Mouse (Mus musculus) neural tube, embryonic 12.5 days (tissue): ENCODE data around the gene Il10. TPM values are rescaled to one million over a fixed set of nuclear protein-coding genes. Genes with fewer than 3 reads are reported as not detected.

Experiments used
- ATAC-seq: fragments of 200-750 bp; cut with Nextera tagmentation; 2 replicates; pipeline ENCODE4 v1.8.0; 2017; ENCODE audit warnings: low read depth, mild to moderate bottlenecking, moderate TSS enrichment, moderate library complexity; ENCODE audit not compliant: low FRiP score
- H3K27ac ChIP-seq: fragments of 300-500 bp; sonication (generic); 2 replicates; pipeline ENCODE4 v1.5.1; 2016
- H3K27me3 ChIP-seq: fragments of 300-500 bp; sonication (generic); replicated peaks from 2 replicates; pipeline ENCODE4 v1.6.1; 2016; ENCODE audit warnings: mild to moderate bottlenecking
- H3K36me3 ChIP-seq: fragments of 300-500 bp; sonication (generic); 2 replicates; pipeline ENCODE4 v1.6.1; 2016; ENCODE audit warnings: mild to moderate bottlenecking
- H3K4me1 ChIP-seq: fragments of 300-500 bp; sonication (generic); 2 replicates; pipeline ENCODE4 v1.6.1; 2016
- H3K4me2 ChIP-seq: fragments of 300-500 bp; sonication (generic); replicated peaks from 2 replicates; pipeline ENCODE4 v1.6.1; 2016; ENCODE audit warnings: mild to moderate bottlenecking
- H3K4me3 ChIP-seq: fragments of 300-500 bp; sonication (generic); 2 replicates; pipeline ENCODE4 v1.5.1; 2016
- H3K9ac ChIP-seq: fragments of 300-500 bp; sonication (generic); 2 replicates; pipeline ENCODE4 v1.6.1; 2016; ENCODE audit warnings: mild to moderate bottlenecking
- H3K9me3 ChIP-seq: fragments of 300-500 bp; sonication (generic); 2 replicates; pipeline ENCODE4 v1.6.1; 2016; ENCODE audit warnings: mild to moderate bottlenecking
- WGBS: fragments of 180-500 bp; shearing (Covaris S2); methylation state at CpG from one replicate; pipeline ENCODE4 v1.1.7; 2016; 5-methylcytosine and 5-hydroxymethylcytosine counted together
- polyA plus RNA-seq: library from polyadenylated mRNA; unstranded; fragments of >200 nt; fragmentation: Nextera tagmentation; extraction: Ambion mirVana; gene quantifications from 2 replicates; pipeline ENCODE4 v1.2.1, GENCODE M21; 2016

The Il10 gene
- polyA plus RNA-seq, 1 experiment from 2014 or later, result not detected

DNA sequence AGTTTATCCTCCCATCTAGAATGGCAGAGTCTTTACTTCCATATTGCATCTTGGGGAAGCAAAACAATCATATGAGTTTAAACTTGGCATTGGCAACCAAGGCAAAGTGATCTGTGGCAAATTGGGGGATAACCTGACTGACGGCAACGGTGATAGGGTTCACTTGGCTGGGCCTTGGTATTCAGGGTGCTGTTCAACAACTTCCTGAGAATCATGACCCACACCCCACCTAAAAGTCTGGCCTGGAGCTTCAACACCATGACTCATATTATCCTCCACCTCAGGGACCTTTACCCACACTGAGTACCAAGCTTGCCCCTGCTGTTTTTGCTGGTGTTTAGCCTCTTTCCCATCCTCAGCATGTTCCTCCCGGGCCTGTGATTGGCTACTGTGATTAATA lies 19.3 kb upstream of the Il10 start:
- Histone ChIP-seq H3K9ac (no peak overlapping the region), H3K27me3 (no peaks in the 10 kb centered on the region), H3K4me2 (no peak overlapping the region), H3K27ac (no peak overlapping the region), H3K36me3 (no peaks in the 10 kb centered on the region), H3K4me3 (no peak overlapping the region), H3K9me3 (no peaks in the 10 kb centered on the region), H3K4me1 (no peaks in the 10 kb centered on the region)
- ATAC-seq, result no peak
- 90% methylated on average over 3 of the region's 3 CpGs for WGBS

DNA sequence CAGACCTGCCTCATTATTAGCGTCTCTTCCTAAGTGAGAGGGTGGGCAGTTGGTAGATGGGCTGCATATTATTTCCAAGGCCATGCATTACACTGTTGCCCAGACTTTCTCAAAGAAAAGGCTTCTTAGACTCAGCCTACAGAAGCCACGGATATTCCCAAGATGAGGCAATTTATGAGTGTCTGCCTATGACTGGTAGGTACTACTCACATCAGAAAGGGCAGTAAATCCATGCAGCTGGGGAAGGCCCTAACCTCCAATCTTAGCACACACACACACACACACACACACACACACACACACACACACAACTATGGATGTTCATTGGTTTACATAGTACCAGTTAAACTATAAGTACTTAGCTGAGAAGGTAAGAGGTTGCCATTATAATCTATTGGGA lies 17.1 kb upstream of the Il10 start:
- 85% methylated on average over 2 of the region's 2 CpGs for WGBS
- Histone ChIP-seq H3K4me3 (no peak overlapping the region), H3K4me1 (no peaks in the 10 kb centered on the region), H3K9ac (no peak overlapping the region), H3K4me2 (no peak overlapping the region), H3K27me3 (no peaks in the 10 kb centered on the region), H3K9me3 (no peaks in the 10 kb centered on the region), H3K27ac (no peak overlapping the region), H3K36me3 (no peaks in the 10 kb centered on the region)
- no peak for ATAC-seq

DNA sequence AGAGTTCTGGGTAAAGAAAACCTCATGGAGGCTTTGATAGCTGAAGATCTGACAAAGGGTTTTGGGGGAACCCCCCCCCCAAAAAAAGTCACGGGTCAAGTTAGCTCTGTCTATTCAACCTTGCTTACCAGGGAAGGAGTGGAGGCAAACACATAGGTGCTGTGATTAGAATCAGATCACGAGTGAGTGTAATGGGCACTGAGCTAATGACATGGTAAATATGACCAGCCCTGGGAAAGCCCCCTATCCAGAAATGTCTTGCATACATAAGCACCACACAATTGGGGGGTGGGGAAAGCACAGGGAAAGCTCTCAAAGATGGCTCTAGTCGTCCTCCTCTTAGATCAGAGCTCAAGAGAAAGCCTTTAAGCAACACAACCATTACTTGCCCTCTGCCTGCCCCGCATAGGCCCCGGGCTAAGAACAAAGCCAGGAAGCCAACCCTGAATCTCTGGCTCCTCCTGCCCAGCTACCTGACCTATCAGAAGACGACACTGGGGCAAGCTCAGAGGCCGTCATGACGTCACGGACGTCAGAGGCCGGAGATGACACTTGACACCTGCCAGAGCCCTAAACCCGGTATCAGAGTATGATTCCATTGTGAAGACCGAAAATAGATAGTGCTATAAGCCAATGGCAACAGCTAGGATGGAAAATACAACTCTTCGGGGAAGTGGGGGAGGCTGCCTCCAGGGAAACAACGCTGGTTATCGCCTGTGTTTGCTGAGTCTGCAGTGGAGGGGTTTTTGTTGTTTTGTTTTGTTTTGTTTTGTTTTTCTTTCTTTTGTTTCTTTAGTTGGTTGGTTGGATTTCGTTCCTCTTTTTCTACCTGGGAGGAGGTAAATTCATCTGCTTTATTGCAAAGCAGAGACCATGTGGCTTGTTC lies 16.4 kb upstream of the Il10 start:
- Histone ChIP-seq H3K9ac (no peak overlapping the region), H3K9me3 (no peaks in the 10 kb centered on the region), H3K4me1 (no peaks in the 10 kb centered on the region), H3K4me2 (no peak overlapping the region), H3K27ac (no peak overlapping the region), H3K4me3 (no peak overlapping the region), H3K27me3 (no peaks in the 10 kb centered on the region), H3K36me3 (no peaks in the 10 kb centered on the region)
- WGBS, result 63% methylated on average over 17 of the region's 17 CpGs
- ATAC-seq, result no peak

DNA sequence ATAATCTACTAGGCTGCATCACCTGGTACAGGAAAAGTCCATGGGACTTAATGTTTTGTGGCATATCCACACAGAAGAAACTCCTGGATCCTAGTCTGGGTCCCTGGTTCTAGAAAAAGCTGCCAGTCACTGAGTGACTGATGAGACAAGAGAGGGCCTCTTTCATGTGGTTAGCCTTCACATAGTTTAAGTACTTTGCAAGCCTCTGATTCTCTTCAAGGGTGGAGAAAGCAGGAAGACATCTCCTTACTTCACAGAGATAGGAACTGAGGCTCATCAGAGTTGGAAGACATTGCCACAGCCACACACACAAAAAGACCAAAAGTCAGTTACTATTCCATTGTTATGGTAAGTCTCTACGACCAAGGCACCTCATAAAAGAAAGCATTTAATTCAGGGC lies 13.6 kb upstream of the Il10 start:
- H3K4me1 ChIP-seq, result no peaks in the 10 kb centered on the region

DNA sequence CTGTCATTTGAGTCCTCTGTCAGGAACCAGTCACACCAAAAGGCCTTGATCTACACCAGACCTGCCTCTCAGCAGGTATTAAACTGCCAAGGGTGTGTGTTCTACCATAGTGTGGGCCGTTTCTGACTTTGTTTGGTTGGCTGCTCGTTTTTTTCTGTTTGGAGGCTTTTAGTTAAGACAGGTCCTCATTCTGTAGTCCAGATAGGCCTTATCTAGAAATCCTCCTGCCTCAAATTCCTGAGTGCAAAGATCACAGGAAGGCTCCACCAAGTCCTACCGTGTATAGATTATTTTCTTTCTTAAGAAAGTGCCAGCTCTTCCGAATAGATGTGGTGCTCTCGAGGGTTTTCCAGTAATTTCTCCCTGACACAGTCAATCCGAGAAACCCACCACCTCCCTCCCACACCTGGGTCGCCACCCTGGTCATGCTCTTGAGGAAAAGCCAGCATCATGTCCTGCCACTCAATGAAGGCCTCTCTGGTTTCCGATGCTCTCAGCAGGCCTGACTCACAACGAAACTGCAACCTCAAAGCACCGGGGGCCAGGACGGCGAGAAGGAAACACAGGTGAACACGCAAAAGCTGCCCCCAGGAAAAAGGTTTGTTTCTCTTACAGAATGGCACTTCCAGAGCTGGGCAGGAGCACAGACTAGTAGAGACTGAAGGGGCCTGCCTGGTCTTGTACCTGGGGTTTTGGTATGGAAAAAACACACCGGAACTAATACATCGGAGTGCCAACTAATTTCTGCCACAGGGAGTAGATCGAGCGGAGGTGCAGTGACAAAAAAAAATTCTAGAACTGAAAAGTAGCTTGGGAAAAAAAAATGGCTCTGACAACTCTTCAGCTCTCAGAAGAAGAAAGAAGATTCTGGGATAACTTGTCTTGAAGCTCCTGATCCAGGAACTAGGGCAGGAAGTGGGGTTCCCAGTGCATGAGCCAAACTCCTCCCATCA lies 9.2 kb upstream of the Il10 start:
- no peak overlapping the region for H3K4me3 ChIP-seq
- no peaks in the 10 kb centered on the region for H3K9me3 ChIP-seq
- no peaks in the 10 kb centered on the region for H3K4me1 ChIP-seq
- no peak for ATAC-seq
- H3K4me2 ChIP-seq, result no peak overlapping the region
- H3K9ac ChIP-seq, result no peak overlapping the region
- no peak overlapping the region for H3K27ac ChIP-seq
- 89% methylated on average over 17 of the region's 17 CpGs for WGBS
- no peaks in the 10 kb centered on the region for H3K27me3 ChIP-seq
- no peaks in the 10 kb centered on the region for H3K36me3 ChIP-seq

More for the DNA sequence above, 13.6 kb upstream of the Il10 start:
- H3K27me3 ChIP-seq, result no peaks in the 10 kb centered on the region
- no peaks in the 10 kb centered on the region for H3K36me3 ChIP-seq
- H3K9me3 ChIP-seq, result no peaks in the 10 kb centered on the region
- no peak for ATAC-seq
- H3K4me3 ChIP-seq, result no peak overlapping the region
- H3K4me2 ChIP-seq, result no peak overlapping the region
- H3K27ac ChIP-seq, result no peak overlapping the region
- WGBS, result 74% methylated on average over 1 of the region's 1 CpGs
- no peak overlapping the region for H3K9ac ChIP-seq

DNA sequence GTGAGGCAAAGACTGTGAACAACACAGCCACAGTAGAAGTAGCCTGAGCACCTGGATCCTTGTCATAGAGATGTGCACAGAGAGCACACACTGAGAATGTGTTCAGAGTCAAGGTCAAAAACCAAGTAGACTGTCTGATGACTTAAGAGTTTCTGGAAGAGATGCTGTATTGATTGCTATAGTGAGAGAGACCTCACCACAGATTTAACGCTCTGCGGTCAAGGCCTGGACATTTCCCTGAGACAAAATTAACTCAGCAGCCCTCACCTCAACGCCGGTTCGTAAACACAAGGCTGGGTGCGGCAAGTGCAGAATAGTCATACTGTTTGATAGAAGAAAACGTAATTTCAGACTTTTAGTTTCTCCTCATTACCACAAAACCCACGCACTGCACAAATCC lies 7.2 kb upstream of the Il10 start:
- no peak for ATAC-seq

DNA sequence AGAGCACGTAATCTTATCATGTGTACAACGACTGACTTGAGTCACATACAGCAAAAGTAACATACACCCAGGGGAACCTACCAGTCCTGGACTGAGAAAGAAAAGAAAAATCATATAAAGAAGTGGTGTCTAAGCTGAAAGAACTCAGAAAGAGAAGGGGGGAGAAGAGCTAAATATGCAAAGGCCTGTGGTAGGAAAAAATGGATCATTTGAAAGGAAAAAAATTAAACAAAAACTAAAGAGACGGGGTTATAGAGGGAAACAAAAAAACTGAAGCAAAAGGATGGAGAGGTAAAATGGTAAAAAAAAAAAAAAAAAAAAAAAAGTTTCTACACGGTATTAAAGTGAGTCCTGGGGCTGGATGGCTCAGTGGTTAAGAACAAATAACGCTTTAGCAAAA lies 5.7 kb upstream of the Il10 start:
- Histone ChIP-seq H3K9ac (no peak overlapping the region), H3K4me3 (no peak overlapping the region), H3K4me2 (no peak overlapping the region), H3K36me3 (no peaks in the 10 kb centered on the region), H3K4me1 (no peaks in the 10 kb centered on the region), H3K27me3 (no peaks in the 10 kb centered on the region), H3K27ac (no peak overlapping the region), H3K9me3 (no peaks in the 10 kb centered on the region)
- ATAC-seq, result no peak
- 90% methylated on average over 5 of the region's 5 CpGs for WGBS

More for the DNA sequence above, 7.2 kb upstream of the Il10 start:
- Histone ChIP-seq H3K4me2 (no peak overlapping the region), H3K27me3 (no peaks in the 10 kb centered on the region), H3K36me3 (no peaks in the 10 kb centered on the region), H3K9ac (no peak overlapping the region), H3K9me3 (no peaks in the 10 kb centered on the region), H3K27ac (no peak overlapping the region), H3K4me1 (no peaks in the 10 kb centered on the region), H3K4me3 (no peak overlapping the region)
- WGBS, result 92% methylated on average over 8 of the region's 8 CpGs

DNA sequence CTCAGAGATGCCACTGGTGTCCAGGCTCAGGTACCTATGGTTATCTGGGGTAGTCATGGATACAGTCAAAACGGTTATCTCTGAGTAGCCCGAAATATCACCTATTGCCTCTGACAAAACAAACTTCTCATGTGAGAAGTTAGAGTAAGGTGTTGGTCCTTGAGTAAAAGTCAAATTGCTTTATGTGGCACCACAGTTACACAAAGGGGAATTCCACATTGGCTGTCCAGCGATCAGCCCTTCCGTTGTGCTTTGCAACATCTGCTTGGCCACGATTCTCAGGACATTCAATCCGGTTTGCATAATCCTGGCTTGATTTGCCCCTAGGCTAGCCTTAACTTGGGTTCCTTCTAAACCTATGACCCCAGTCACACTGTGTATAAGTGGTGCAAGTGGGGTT lies 4.4 kb upstream of the Il10 start:
- no peak overlapping the region for H3K27ac ChIP-seq
- H3K9me3 ChIP-seq, result no peaks in the 10 kb centered on the region
- no peak for ATAC-seq
- no peak overlapping the region for H3K9ac ChIP-seq
- H3K4me3 ChIP-seq, result no peak overlapping the region
- H3K36me3 ChIP-seq, result no peaks in the 10 kb centered on the region
- 91% methylated on average over 6 of the region's 6 CpGs for WGBS
- no peaks in the 10 kb centered on the region for H3K27me3 ChIP-seq
- H3K4me1 ChIP-seq, result no peaks in the 10 kb centered on the region
- no peak overlapping the region for H3K4me2 ChIP-seq

DNA sequence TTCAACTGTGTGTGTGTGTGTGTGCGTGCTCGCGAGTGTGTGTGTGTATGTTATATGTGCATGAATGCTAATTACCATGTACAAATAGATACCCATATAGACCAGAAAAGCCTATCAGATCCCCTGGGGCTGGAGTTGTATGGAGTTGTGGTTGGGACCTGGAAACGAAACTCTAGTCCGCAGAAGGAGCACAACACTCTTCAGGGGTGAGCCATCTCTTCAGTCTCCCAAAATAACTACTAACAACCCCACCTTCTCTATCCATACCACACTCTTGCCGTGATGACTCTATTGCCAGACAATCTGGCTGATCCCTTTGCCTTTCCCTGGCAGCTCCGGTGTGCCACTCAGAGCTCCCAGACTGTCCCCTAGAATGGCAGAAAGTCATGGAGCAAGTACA lies 3.8 kb upstream of the Il10 start:
- 94% methylated on average over 7 of the region's 7 CpGs for WGBS

DNA sequence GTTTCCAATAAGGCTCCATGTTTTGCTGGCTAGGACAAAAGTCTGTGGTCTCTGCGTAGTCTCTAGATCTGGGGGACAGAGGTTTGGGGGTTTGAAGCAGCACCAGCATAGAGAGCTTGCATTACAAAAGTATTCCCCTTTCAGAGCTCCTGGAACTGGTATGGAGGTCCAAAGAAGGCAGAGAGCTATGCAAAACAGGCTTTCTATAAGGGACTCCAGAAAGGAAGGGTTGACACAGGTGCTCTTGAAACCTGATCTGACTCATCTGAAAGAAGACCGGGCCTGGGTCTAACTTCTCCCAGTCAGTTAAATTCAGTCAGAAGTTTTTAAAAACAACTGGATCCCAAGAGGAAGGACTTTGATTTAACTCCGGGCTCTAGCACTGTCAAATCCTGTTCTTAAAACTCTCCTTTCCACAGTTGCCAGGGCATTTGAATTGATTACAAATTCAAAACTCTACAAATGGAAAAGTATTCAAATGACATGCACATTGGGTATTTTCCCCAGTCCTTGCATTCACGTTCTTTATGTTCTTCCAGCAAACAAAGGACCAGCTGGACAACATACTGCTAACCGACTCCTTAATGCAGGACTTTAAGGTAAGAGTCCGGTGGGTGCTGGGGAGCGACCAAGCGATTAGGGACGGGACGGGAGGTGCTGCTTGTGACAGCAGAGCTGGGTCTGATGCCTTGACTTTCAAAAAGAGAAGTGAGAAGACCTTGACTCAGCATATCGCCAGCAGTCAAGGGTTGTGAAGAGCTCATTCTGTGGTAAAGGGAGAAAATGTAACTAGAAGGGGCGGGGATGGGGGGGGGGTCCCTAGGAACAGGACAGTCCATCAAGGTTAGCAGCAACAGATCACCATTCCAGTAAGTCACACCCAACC lies 1.0 kb downstream of the Il10 start:
- no peak overlapping the region for H3K4me2 ChIP-seq
- no peaks in the 10 kb centered on the region for H3K4me1 ChIP-seq
- no peak overlapping the region for H3K4me3 ChIP-seq
- H3K27me3 ChIP-seq, result no peaks in the 10 kb centered on the region
- no peaks in the 10 kb centered on the region for H3K36me3 ChIP-seq
- no peaks in the 10 kb centered on the region for H3K9me3 ChIP-seq
- no peak overlapping the region for H3K27ac ChIP-seq
- no peak for ATAC-seq
- 57% methylated on average over 12 of the region's 12 CpGs for WGBS
- no peak overlapping the region for H3K9ac ChIP-seq

More for the DNA sequence above, 3.8 kb upstream of the Il10 start:
- Histone ChIP-seq H3K4me1 (no peaks in the 10 kb centered on the region), H3K27me3 (no peaks in the 10 kb centered on the region), H3K9ac (no peak overlapping the region), H3K36me3 (no peaks in the 10 kb centered on the region), H3K27ac (no peak overlapping the region), H3K4me2 (no peak overlapping the region), H3K4me3 (no peak overlapping the region), H3K9me3 (no peaks in the 10 kb centered on the region)
- ATAC-seq, result no peak

DNA sequence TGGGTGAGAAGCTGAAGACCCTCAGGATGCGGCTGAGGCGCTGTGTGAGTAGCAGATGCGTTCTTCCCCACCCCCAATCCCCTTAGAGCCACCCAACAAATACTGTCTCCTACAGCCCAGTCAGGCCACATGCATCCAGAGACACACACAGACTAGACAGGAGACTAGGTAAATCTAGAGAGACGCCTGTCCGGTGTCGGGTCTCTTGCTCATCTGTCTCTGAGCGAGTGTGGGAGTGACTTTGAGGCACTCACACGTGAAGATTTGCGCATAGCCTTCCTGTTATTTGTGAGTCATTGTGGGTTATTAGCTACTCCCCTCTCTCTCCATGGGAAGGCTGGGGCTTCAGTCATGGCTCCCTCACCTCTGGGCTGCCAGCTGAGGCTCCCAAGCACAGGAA lies 1.8 kb downstream of the Il10 start:
- H3K4me1 ChIP-seq, result no peaks in the 10 kb centered on the region
- H3K4me2 ChIP-seq, result no peak overlapping the region
- no peak for ATAC-seq
- 73% methylated on average over 9 of the region's 9 CpGs for WGBS
- H3K4me3 ChIP-seq, result no peak overlapping the region
- H3K9ac ChIP-seq, result no peak overlapping the region
- H3K36me3 ChIP-seq, result no peaks in the 10 kb centered on the region
- H3K27ac ChIP-seq, result no peak overlapping the region
- no peaks in the 10 kb centered on the region for H3K27me3 ChIP-seq
- H3K9me3 ChIP-seq, result no peaks in the 10 kb centered on the region
